Mouse (Mus musculus) thymus, adult 2 months (tissue): ENCODE measurements around the gene Slc35f1.

Source experiments
- CTCF ChIP-seq: fragments of 200-500 bp; IDR thresholded peaks from 2 replicates; pipeline ENCODE4 v1.5.1; 2012; ENCODE audit warnings: mild to moderate bottlenecking, control low read depth, low read length, moderate library complexity, borderline replicate concordance; ENCODE audit not compliant: control insufficient read depth, poor library complexity, insufficient read depth; ENCODE audit errors: extremely low read depth
- POLR2A ChIP-seq: fragments of 200-500 bp; IDR thresholded peaks from 2 replicates; pipeline ENCODE4 v1.6.1; 2012; ENCODE audit warnings: mild to moderate bottlenecking, low read length, control low read depth, moderate library complexity; ENCODE audit not compliant: control insufficient read depth, poor library complexity, insufficient read depth; ENCODE audit errors: extremely low read depth

DNA sequence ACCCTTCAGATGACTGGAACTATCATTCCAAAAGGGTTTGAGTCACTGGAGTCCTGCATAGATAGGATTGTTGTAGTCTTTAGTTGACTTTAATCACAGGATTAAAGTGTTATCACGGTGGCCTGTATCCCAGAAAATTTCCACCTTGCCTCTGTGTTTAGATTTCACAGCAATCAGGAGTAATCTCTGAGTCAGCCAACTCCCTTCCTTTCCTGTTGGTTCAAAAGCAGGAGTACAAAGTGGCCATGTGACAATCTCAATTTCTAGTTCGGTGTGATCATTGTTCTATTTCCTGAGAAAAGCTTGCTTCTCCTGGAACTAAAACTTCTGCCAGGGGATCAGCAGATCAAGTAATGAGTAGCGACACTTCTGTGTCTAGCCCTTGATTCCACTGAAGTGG, 410.5 kb downstream of the Slc35f1 start:
- no peak for TF ChIP-seq CTCF
- no peak for TF ChIP-seq POLR2A
